Mouse (Mus musculus): ENCODE measurements around the gene Sh3d19.

Sh3d19 gene

GRCm38 (mm10) chr3:86135886-86136563 lies 165.1 kb downstream of the Sh3d19 start:
- in situ Hi-C loops (cut with MboI, MseI) = no loop called here

- in situ Hi-C loops (cut with MboI, MseI) = no loop called here
Observed at GRCm38 (mm10) chr3:86136936-86137574, 166.1 kb downstream of the Sh3d19 start.

DNA sequence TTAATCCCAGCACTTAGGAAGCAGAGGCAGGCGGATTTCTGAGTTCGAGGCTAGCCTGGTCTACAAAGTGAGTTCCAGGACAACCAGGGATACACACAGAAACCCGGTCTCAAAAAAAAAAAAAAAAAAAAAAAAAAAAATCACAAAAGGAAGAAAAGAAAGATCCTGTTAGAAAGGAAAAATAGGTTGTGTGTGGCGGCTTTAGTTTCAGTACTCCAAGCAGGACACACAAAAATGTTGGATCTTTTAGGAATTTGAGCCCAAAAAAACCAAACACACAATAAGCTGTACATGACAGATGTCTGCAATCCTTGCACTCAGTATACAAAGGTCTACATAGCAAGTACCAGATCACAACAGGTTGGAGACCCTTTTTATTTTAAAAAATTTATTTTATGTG lies 168.8 kb downstream of the Sh3d19 start:
- in situ Hi-C loops (cut with MboI, MseI) = no loop called here

- in situ Hi-C loops (cut with MboI, MseI) = no loop called here
Observed at GRCm38 (mm10) chr3:86141366-86141765, 170.5 kb downstream of the Sh3d19 start.

DNA sequence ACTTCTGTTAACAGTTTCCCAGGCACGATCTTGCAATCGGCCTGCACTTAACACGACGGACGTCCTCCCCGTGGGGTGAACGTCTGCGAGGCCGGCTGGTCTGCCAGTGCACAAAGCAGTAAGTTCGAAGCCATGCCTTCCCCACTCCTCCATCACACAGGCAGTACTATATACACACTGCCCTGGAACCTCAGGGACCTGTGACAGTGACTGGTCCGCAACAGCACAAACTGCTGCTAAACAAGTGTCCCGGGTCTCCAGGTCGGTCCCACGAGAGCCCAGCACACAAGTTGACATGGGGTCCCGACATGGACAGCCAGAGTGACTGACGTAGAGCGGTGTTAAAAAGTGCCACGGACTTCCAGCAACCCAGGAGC lies 171.0 kb downstream of the Sh3d19 start:
- in situ Hi-C loops (cut with MboI, MseI) = no loop called here

GRCm38 (mm10) chr3:86142263-86142933 lies 171.5 kb downstream of the Sh3d19 start, which contains the start of gene Rps3a1:
Rps3a1 (minus strand) TSS chr3:86142702.
- in situ Hi-C loops (cut with MboI, MseI) = no loop called here

- in situ Hi-C loops (cut with MboI, MseI) = no loop called here
Observed at GRCm38 (mm10) chr3:86142934-86143317, 172.0 kb downstream of the Sh3d19 start.

DNA sequence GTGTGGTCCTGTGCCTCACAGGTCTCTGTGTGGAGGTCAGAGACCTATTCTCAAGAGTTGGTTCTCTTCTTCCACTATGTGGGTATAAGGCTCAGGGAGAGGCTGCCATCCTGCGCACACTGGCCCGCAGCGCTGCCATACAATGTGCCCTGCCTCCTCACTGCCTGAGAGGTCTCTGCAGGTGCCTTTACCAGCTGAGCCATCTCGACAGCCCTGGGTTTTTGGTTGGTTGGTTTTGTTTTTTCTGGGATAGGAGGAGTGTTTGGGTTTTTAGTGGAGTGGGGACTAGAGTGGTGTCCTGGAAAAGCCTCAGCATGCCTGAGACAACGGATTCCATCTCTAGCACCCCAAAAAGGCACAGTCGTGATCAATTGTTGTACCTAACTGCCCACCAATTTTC lies 172.4 kb downstream of the Sh3d19 start:
- in situ Hi-C loops (cut with MboI, MseI) = no loop called here

DNA sequence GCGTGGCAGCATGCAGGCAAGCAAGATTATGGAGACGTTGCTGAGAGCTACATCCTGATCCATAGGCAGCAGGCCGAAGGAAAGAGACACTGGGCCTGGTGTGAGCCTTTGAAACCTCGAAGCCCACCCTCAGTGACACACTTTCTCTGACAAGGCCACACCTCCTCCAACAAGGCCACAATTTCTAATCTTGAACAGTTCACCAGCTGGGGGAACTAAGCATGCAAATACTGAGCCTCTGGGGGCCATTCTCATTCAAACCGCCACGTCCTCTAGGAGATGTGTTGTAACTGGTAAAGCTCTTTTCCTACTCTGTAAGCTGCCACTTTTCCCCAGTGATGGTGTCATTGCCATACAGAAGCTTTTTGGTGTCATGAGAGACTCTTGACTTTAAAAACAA lies 178.2 kb downstream of the Sh3d19 start:
- in situ Hi-C loops (cut with MboI, MseI) = no loop called here

GRCm38 (mm10) chr3:86149521-86149920 lies 178.6 kb downstream of the Sh3d19 start:
- in situ Hi-C loops (cut with MboI, MseI) = no loop called here

GRCm38 (mm10) chr3:86168841-86169425 lies 198.0 kb downstream of the Sh3d19 start:
- in situ Hi-C loops (cut with MboI, MseI) = no loop called here

- in situ Hi-C loops (cut with MboI, MseI) = no loop called here
Observed at GRCm38 (mm10) chr3:86179714-86180113, 208.8 kb downstream of the Sh3d19 start.
